Mouse (Mus musculus) cerebellum, adult 9-10 months (tissue): Measurements from ENCODE around the gene Naa38.

ENCODE experiments used
- DNase-seq: peaks from one replicate; pipeline ENCODE4 v3.0.0; 2022

Gene Naa38

DNA sequence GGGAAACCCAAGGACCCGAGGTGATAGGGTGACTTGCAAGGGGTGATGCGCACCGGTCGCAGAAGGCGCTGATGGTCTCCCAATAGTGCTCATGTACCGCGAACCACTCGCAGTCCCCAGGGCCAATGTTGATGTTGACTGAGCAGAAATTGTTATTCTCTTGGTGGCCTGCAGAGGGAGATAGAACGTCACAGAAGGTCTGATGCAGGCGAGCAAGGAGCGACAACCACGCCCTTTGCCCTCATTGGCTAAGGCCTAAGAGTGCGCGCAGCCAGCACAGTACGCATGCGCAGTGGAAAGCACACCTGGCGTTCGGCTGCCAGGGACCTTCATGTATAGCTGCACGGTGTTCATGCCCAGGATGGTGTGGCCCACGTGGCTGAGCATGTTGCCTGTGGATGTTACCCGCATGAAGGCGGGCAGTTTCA is 5.9 kb downstream of the Naa38 start:
- peak; percentile 97 for DNase-seq

GRCm38 (mm10) chr11:69401987-69402386 is 6.7 kb downstream of the Naa38 start:
- DNase-seq = no peak

DNA sequence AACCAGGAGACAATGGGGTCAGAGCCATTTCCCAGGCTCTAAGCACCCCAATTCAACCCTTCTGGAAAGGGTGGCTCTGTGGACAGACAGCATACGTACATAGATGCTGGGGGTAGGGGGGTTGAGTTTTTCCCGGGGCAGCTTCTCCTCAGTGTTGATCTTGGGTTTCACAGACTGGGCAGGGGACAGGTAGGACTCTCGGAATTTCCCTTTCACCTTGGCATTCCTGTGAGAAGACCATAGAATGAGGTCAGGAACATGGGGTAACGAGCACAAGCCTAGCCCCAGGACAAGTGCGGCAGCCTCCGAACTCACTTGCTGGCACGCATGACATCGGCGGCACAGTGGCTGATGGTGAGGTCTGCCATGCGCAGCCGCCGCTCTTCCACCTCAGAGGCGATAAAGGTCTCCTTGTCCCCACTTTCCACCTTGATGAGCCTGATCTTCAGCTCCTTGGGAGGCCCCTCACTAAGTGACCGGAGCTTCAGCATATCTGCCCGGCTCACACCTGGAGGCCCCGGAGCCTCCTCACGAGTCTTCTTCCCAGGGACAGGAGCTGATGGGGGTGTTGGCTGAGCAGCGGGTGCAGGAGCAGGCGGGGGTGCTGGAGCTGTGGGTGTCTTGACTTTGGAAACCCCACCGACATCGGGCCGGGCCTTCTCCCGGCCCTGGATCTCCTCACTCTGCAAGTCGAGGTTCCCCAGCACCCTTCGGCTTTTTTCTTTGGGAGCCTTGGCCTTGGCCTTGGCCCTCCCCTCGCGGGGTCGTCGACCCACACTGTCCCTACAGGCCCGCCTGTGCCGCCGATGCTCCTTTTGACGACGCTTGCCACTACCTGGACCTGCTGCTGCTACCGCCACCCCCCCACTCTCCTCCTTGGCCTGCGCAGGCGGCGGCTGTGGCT is 8.7 kb downstream of the Naa38 start:
- peak; percentile 50 for DNase-seq

GRCm38 (mm10) chr11:69404595-69405396 is 9.5 kb downstream of the Naa38 start:
- DNase-seq = peak; percentile 37

DNA sequence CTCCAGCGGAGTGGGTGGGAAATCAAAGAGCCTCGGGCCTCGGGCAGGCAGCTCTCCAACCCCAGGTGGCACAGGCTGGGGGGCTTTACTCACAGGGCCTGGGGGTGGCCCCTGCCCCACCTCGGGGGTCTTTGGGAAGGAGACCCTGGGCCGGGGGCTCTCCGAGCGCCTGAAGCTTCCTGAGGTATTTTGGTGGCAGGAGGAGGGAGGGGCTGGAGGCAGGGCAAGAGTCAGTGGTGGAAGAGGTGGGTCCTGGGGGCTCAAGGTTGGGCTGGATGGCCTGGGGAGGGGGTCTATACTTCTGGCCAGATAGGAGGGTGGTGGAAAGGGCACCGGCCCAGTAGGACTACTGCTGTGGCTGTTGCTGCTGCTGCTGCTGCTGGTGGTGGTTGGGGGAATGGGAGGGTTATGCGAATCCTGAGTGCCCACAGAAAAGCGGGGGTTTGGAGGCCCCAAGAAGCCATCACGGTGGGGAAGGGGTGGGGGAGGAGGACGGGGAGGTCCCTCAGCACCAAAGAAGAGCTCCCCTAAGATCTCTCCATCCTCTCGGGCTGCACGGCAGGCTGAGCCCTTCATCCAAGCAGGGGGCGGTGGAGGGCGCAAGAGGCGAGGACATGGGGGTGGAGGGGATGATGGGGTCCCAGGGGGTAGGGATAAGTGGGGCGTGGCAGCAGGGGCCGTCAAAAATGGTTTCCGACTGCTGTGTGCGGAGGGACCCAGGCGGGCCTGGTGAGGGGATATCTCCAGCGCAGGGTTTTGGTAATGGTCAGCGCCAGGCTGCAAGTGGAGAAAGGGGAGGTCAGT is 10.3 kb downstream of the Naa38 start:
- DNase-seq = peak; percentile 55

DNA sequence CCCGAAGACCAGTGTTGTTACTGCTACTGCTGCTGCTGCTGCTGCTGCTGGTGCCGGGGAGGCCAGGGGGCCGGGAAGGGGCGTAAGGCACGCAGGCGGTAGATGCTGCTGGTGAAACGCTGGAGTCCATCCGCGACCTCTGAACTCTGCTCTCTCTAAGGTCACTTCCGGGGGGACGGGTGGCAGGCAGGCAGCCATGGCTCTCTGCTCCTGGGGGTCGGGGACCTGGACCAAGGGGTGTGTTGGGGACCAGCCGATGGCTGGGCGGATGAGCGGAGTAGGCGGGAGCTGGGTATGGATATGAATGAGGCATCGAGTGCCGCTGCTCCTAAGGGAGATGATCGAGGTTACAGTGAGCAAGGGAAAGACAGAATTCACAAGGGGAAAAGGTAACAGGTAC is 11.0 kb downstream of the Naa38 start:
- DNase-seq = peak; percentile 53

DNA sequence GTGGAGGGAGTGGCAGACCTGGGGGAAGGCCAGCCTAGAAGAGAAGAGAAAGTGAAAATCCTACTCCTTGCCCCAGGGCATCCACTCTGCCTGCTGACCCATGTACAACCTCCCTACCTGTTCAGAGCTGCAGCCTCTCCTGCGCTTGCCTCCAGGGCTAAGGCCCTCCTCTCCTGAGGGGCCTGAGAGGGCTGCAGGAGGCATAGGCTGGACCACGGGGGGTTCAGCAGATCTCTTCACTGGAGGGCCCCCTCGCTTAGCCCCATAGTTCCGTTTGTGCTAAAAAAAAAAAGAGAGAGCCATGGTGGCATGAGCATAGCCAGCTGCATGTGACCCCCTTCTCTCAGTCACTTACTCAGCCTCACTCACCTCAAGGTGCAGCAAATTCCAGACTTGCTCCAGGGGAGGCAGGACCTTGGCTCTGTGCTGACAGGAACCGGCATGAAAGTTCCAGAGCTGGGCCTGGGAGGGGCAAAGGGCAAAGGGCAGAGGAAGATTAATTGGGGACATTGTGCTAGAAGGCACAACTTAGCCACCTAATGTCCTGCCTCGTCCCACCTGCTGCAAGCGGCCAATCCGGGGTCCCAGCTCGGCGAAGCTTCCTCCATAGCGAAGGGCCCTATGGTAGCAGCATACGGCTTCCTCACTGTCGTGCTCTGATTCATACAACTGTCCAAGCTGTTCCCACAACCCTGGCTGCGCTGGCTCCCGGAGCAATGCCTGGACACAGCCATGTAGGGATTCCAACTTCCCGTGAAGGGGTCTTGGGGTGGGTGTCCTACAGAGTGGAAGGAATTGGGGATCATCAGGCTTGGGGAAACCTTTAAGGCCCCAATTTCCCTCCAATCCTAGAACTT is 11.8 kb downstream of the Naa38 start:
- DNase-seq = peak; percentile 51

DNA sequence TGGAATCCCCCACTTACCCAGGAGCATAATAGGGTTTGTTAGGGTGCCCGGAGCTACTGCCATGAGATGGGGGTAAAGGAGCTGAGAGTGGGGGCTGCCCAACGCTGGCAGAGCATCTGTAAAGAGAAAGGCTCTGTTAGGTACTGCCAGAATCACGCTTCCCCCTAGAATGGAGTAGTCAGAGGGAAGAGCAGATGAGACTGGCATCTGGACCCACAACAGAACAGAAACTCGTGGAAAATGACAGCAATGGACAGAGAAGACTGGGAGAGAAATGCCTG is 12.4 kb downstream of the Naa38 start:
- DNase-seq = peak; percentile 48

DNA sequence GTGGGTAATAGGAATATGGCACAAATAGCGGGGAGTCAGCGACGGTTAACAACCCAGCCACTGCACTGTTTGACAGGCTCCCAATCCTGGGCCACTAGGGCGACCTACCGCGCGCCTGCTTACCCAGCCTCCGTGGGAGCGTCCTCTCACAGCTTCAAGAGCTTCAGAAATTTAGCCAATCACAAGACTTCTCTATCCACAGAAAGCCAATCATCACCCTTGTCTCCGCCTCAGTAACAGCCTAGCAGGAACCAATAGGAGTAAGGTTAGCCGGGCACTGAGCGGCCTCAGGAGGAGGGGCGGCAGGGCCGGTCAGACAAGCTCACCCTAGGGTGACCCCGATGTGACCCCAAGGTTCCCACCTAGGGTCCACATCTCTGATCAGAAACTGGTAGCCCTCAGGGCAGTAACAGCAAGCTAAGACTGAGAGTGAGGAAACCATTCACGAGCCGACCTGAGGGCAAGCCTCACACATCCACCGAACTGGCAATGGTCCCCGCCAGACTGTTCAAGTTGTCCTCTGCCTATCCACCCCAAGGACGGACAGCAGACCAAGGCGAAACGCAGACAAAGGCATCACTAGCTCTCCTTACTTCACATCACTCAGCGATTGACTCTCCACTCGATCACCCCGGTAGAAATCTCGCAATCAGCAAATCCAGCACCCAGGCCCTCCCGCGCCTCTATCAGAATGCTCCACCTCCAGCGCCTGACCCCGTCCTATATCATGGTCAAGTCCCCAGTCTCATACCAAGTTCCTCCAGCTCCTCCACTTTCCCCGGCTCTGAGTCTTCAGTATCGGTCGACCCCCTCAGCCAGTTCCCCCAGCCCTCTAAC is 13.5 kb downstream of the Naa38 start:
- peak; percentile 95 for DNase-seq

GRCm38 (mm10) chr11:69409378-69410044 is 14.2 kb downstream of the Naa38 start:
- DNase-seq = peak; percentile 83

- no peak for DNase-seq
Observed at GRCm38 (mm10) chr11:69410045-69410309, 14.7 kb downstream of the Naa38 start.

DNA sequence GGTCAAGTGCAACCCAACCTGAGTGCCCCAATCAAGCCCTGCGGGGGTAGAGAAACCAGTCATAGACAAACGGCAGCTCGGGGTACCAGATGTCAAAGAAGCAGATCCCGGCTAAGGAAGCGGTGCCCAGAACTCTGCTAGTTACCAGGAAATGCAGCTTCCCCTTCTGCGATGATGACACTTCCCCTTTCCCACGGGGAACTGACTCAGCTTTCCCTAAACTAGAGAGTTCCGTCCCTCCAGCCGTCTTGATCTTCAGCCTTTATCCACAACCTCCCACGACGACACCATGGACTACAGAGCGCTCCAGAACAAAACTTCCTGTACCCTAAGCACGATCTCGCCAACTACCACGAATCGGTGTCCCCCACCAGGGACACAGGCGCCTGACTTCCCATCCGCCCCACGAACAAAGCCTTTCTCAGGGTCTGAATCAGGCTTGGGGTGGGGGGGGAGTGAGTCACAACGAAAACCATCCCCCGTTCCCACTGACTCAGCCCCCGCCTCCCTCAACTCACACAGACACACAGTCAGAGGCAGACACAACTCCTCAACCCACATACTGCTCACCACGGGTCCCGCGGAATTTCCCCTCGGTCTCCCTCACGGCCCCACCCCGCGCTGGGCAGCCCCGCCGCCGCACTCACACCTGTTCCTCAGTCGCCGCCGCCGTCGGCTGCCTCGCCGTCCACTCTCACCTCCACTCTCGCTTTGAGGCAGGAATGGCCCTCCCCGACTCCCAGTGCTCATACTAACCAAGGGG is 15.2 kb downstream of the Naa38 start:
- peak; percentile 67 for DNase-seq

DNA sequence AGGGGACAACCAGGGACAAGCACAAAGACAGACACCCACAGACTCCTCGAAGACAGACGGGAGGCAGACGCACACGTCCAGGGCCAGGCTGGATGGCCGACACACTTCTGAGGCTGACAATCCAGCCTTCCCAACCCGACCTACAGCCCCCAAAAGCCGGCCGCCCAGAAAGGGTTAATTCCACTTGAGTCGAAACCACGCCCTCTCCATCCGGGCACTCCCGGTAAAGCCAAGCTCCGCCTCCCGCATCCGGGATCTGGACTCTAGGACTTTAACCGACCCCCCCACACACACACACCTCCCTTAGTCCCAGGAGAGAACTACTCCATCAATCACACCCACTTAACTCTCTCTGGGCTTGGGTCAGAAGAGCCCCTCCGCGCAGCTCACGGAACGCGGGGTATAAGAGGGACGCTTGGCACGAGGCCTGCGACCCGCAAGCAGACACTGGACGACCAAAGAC is 15.8 kb downstream of the Naa38 start:
- peak; percentile 96 for DNase-seq

- peak; percentile 65 for DNase-seq
Observed at GRCm38 (mm10) chr11:69411538-69412203, 16.4 kb downstream of the Naa38 start.

DNA sequence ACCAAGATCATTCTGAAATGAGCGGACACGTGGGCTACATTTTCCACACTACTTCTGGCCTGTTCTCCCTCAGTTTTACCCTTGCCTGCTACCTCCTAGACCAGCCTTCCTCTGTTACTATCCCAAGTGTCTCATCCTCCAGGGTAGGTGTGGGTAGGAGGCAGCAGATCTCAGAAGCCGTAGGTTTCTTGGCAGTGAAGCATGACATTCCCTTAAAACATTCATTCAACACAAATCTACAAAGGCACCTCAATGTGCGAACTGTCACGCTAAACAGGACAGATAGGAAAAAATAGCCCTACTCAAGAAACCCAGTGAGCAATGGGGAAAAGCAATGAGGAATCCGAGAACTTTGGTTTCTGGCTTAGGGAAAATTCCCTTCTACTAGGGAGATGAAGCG is 17.3 kb downstream of the Naa38 start:
- peak; percentile 49 for DNase-seq

- DNase-seq = peak; percentile 91
Observed at GRCm38 (mm10) chr11:69413221-69414181, 18.2 kb downstream of the Naa38 start, which contains the start of gene Kdm6b. TSS of gene Kdm6b (minus strand) at chr11:69413675.

GRCm38 (mm10) chr11:69414421-69415326 is 19.4 kb downstream of the Naa38 start:
- DNase-seq = peak; percentile 62
